ENCODE assay signal across 18 mouse cellular contexts in genomic region chr17:72030672-72031071, GRCm38 (mm10).
DNase-seq lines count a peak whose midpoint lies in the region; ATAC-seq and TF ChIP-seq lines count a peak whose summit lies in the region.
"Had no signal": no experiment of that assay in that cellular context is flagged by ENCODE, and none has a peak within 500 bp of the region (broad histone marks: within the 10 kb centered on the region; RNA-seq: fewer than 3 reads in every experiment).

No protein-coding gene starts in this region.

- ATAC-seq in forebrain, embryonic 14.5 days, result peak; percentile 68; the same call in 1 of the 2 replicates
- ATAC-seq in forebrain, embryonic 12.5 days (ENCODE audit: low FRiP score), result no peak
- ATAC-seq in heart, embryonic 12.5 days (ENCODE audit: insufficient number of reproducible peaks, low FRiP score), result no peak
- ATAC-seq in forebrain, embryonic 16.5 days, result peak; percentile 84

- no peak overlapping the region for H3K4me2 ChIP-seq in forebrain, embryonic 14.5 days (ENCODE audit: low read length)
- H3K4me2 ChIP-seq in forebrain, embryonic 12.5 days, result no peak overlapping the region
- no peak overlapping the region for H3K4me2 ChIP-seq in heart, embryonic 12.5 days
- no peak overlapping the region for H3K4me2 ChIP-seq in forebrain, embryonic 16.5 days (ENCODE audit: low read length)
- H3K4me2 ChIP-seq: embryonic facial prominence, embryonic 12.5 days had no signal

- peak; percentile 55 for DNase-seq in forebrain, embryonic 14.5 days (ENCODE audit: low spot score)
- DNase-seq in heart, adult 11 months, result peak; percentile 44
- peak; percentile 69 for DNase-seq in brain, embryonic 14.5 days (ENCODE audit: low read depth)
- no peak for DNase-seq in urinary bladder, postnatal 25 days (ENCODE audit: low spot score)
- no peak for DNase-seq in layer of hippocampus, adult 8-10 months (ENCODE audit: low spot score in 2 of 2)
- DNase-seq: adrenal gland, adult 2 months; adrenal gland, postnatal 10 days; adrenal gland, postnatal 25 days; cerebellum, adult 11-12 months; cerebellum, adult 2 months; cerebellum, adult 9-10 months; cerebellum, postnatal 10 days; cerebellum, postnatal 25 days had no signal

- no peaks in the 10 kb centered on the region for H3K36me3 ChIP-seq in forebrain, embryonic 14.5 days (ENCODE audit: control insufficient read depth, insufficient read depth, low read length)
- H3K36me3 ChIP-seq in forebrain, embryonic 12.5 days (replicated peaks), result no peaks in the 10 kb centered on the region
- no peaks in the 10 kb centered on the region for H3K36me3 ChIP-seq in heart, embryonic 12.5 days
- H3K36me3 ChIP-seq in forebrain, embryonic 16.5 days (ENCODE audit: control insufficient read depth, insufficient read depth), result no peaks in the 10 kb centered on the region
- H3K36me3 ChIP-seq: embryonic facial prominence, embryonic 10.5 days; embryonic facial prominence, embryonic 12.5 days had no signal

- WGBS in forebrain, embryonic 14.5 days, result 58% methylated on average over 7 of the region's 7 CpGs
- WGBS in forebrain, embryonic 12.5 days, result 68% methylated on average over 7 of the region's 7 CpGs
- WGBS in heart, embryonic 12.5 days, result 64% methylated on average over 7 of the region's 7 CpGs
- WGBS in forebrain, embryonic 16.5 days, result 44% methylated on average over 7 of the region's 7 CpGs

- H3K4me1 ChIP-seq in forebrain, embryonic 14.5 days (ENCODE audit: control insufficient read depth, insufficient read depth, low read length), result no peaks in the 10 kb centered on the region; the same call in 1 of the 2 replicates
- peaks cover 3% of the 10 kb centered on the region; the same call in 1 of the 2 replicates for H3K4me1 ChIP-seq in forebrain, embryonic 12.5 days
- H3K4me1 ChIP-seq in heart, embryonic 12.5 days (replicated peaks), result no peaks in the 10 kb centered on the region
- H3K4me1 ChIP-seq in forebrain, embryonic 16.5 days (replicated peaks; ENCODE audit: control insufficient read depth, insufficient read depth, low read length), result peaks cover 8% of the 10 kb centered on the region
- H3K4me1 ChIP-seq: embryonic facial prominence, embryonic 10.5 days; embryonic facial prominence, embryonic 12.5 days had no signal

- no peak overlapping the region for H3K27ac ChIP-seq in forebrain, embryonic 14.5 days (ENCODE audit: low read depth, low read length)
- H3K27ac ChIP-seq in forebrain, embryonic 12.5 days, result no peak overlapping the region
- H3K27ac ChIP-seq in heart, embryonic 12.5 days (ENCODE audit: poor library complexity, severe bottlenecking), result no peak overlapping the region
- H3K27ac ChIP-seq in forebrain, embryonic 16.5 days (ENCODE audit: low read length), result no peak overlapping the region
- H3K27ac ChIP-seq: embryonic facial prominence, embryonic 10.5 days; embryonic facial prominence, embryonic 12.5 days had no signal

- TF ChIP-seq POLR2A in brain, embryonic 14.5 days (IDR thresholded peaks at IDR 0.05; ENCODE audit: borderline replicate concordance, extremely low read depth, insufficient read depth, insufficient read length, poor library complexity, severe bottlenecking), result no peak

- no peak overlapping the region for H3K4me3 ChIP-seq in forebrain, embryonic 14.5 days (ENCODE audit: low read depth, low read length)
- H3K4me3 ChIP-seq in forebrain, embryonic 12.5 days (replicated peaks), result no peak overlapping the region
- H3K4me3 ChIP-seq in heart, embryonic 12.5 days, result no peak overlapping the region
- H3K4me3 ChIP-seq in forebrain, embryonic 16.5 days (replicated peaks; ENCODE audit: low read length), result no peak overlapping the region
- H3K4me3 ChIP-seq: embryonic facial prominence, embryonic 10.5 days; embryonic facial prominence, embryonic 12.5 days had no signal

- H3K27me3 ChIP-seq in forebrain, embryonic 14.5 days (replicated peaks; ENCODE audit: control insufficient read depth, insufficient read depth, low read length), result no peaks in the 10 kb centered on the region
- H3K27me3 ChIP-seq in forebrain, embryonic 12.5 days, result no peaks in the 10 kb centered on the region; the same call in 1 of the 2 replicates
- no peaks in the 10 kb centered on the region for H3K27me3 ChIP-seq in heart, embryonic 12.5 days (replicated peaks)
- H3K27me3 ChIP-seq in forebrain, embryonic 16.5 days (replicated peaks; ENCODE audit: control insufficient read depth, insufficient read depth, low read length), result no peaks in the 10 kb centered on the region
- H3K27me3 ChIP-seq: embryonic facial prominence, embryonic 12.5 days had no signal

- no peaks in the 10 kb centered on the region for H3K9me3 ChIP-seq in forebrain, embryonic 14.5 days (replicated peaks; ENCODE audit: control insufficient read depth, low read length)
- H3K9me3 ChIP-seq in forebrain, embryonic 12.5 days, result no peaks in the 10 kb centered on the region
- H3K9me3 ChIP-seq in heart, embryonic 12.5 days (replicated peaks), result no peaks in the 10 kb centered on the region
- no peaks in the 10 kb centered on the region for H3K9me3 ChIP-seq in forebrain, embryonic 16.5 days (ENCODE audit: control insufficient read depth, low read length)
- H3K9me3 ChIP-seq: embryonic facial prominence, embryonic 10.5 days; embryonic facial prominence, embryonic 12.5 days had no signal

- TF ChIP-seq CTCF in brain, embryonic 14.5 days (IDR thresholded peaks at IDR 0.05; ENCODE audit: borderline replicate concordance, extremely low read depth, insufficient read depth, insufficient read length), result no peak

- H3K9ac ChIP-seq in forebrain, embryonic 14.5 days (ENCODE audit: low read length), result no peak overlapping the region
- no peak overlapping the region for H3K9ac ChIP-seq in forebrain, embryonic 12.5 days
- no peak overlapping the region for H3K9ac ChIP-seq in heart, embryonic 12.5 days
- H3K9ac ChIP-seq in forebrain, embryonic 16.5 days (replicated peaks; ENCODE audit: low read depth, low read length), result no peak overlapping the region
- H3K9ac ChIP-seq: embryonic facial prominence, embryonic 12.5 days had no signal

Comparison
In these comparisons a context has a peak if more than half of its experiments do, and no peak if none do; other contexts are left out.
1. ATAC-seq: peak in forebrain, embryonic 14.5 days (single experiment) and forebrain, embryonic 16.5 days (single experiment); none in forebrain, embryonic 12.5 days (single experiment) and heart, embryonic 12.5 days (single experiment).
2. DNase-seq: peak in forebrain, embryonic 14.5 days (single experiment), heart, adult 11 months (single experiment) and brain, embryonic 14.5 days (single experiment); none in urinary bladder, postnatal 25 days (single experiment) and layer of hippocampus, adult 8-10 months (0 of 2).